Mouse (Mus musculus): Measurements from ENCODE around the gene Nup107.

DNA sequence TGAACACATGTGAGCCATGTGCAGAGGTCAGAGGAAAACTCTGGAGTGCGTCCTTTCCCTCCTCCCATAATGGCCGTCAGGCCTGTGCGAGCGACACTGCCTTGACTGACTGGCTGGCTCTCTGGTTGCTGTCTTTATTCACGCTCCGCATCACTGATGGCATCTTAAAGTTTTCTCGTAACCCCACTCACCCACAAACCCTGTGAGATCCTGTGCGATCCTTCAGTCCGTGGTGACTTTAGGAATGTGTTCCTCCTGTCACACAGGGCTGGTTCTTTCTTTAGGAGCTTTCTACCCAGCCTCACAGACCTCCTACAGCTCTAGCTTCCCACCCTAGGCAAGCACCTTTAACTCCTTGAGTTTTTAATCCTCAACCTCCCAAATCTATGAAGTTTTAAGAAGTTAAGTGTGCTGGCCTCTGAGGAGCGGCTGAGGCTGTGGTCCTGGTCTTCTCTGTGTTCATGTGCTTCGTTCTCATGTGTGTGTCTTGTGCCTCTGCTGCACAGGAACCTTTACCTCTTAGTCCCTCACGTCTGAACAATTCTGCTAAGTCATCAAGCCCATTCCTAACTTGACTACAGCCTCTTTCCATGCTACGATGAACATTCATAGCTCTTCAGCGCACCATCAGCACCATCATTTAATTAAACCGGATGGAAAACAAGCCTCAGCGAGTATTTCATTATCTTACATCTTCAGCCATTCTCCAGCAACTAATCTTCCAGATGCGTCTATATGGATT, 20.0 kb downstream of the Nup107 start:
- TF ChIP-seq GABPA (IDR thresholded peaks at IDR 0.05; ENCODE audit: low read depth, low read length): no peak
- TF ChIP-seq CTCF (IDR thresholded peaks at IDR 0.05 in 2 of 3, conservative IDR thresholded peaks at IDR 0.05 in 1 of 3; ENCODE audit: control insufficient read depth in 1 of 3, insufficient read depth in 1 of 3, low read depth in 2 of 3, low read length in 3 of 3, poor library complexity in 1 of 3, severe bottlenecking in 1 of 3): no peak
